Mouse (Mus musculus) R1 (cell line): ENCODE data around the gene Slc25a13.
A peak's percentile ranks its signal among the peaks of the same experiment; 100 is the strongest.

Experiments used
- DNase-seq: peaks from one replicate; pipeline ENCODE4 v3.0.0-alpha.2; 2018; ENCODE audit warnings: low read depth, low spot score

Slc25a13 gene

DNA sequence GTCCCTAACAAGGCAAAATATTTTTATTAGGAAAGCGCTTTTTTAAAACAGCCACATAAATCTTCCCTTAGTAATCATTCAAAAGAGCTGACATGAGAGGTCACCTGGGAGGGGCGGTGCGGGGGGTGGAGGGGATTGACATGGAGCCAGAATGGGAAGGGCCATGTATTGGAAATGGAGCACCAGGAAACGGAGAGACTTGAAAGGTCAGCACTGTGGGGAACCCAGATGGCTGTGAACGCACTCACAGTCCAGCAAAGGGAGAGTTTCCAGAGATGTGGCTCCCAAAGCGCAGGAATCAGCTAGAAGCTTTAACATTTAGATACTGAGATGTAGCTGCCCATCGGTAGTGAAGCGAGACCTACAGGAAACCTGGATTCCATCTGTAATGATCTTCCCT is 101.2 kb downstream of the Slc25a13 start:
- no peak for DNase-seq

DNA sequence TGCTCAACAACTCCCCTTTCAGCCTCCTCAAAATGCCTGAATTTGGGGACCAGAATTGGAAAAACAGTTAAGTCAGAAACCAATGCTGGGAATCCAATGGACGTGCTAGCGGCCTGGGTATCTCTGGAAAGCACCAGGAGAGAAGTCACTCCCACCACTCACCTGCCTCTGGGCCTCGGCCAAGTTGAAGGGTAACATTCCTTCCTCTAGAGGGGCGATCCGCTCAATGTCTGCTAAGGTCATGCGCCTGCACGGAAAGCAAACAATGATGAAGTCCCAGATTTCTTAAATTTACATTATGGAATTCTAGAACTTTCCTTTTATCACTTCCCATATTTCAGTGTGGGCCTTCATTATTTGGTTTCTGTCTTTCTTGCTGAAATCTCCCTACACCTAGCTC is 103.2 kb downstream of the Slc25a13 start:
- DNase-seq = peak; percentile 87

DNA sequence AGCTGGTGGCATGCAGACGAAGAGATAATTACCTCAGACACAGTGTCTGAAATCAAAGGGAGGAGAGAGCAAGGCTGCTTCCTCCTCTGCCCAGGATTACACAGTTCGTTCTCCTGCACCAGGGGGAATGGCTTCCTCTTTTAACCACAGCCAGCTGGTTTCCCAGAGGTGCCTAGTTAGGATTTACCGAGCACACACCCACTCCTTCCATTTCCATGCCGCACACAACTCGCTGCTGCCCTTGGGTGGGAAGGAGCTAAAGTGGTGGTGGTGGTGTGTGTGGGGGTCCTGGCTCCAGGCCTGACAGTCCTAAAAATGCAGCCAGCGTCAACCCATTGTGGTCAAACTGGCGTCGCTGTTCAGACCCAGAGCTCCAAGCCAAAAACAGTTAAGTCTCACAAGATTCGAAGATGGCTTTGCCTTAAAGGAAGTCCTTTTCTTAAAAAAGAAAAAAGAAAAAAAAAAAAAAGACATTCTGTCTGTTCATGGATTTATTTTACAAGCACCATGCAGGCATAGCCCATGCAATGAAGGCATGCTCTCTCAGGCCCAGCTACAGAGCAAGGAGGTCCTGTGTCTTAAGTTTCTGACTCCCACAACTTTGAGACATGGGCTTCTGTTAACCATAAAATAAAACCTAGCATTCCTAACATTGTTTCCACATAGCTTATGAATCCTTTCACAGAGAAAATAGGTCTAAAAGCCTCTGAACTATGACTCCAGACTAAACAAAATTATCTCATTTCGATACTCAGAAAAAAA is 104.0 kb downstream of the Slc25a13 start:
- no peak for DNase-seq

DNA sequence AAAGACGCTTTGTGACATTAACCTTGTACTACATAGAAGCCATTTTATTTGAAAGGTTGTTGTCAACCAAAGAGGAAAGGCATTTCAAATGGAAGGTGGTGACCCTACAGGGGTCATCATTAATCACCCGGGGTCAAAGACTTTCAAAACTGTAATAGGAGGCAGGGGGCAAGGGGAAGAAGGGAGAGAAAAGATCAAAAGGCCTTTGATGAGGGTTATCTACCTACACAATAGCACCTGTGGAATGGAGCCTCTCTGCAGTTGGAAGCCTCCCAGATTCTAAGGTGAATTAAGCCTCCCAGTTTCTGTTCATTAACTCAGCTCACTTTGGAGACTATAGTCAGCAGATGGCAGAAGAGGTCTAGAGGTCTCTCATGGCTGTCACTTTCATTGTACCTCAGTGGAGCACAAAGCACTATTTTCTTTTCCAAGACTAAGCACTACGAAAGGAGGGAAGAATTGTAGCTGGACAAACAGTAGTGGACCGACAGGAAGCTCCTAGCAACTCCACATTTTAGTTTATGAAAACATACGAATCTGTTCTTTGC is 109.5 kb downstream of the Slc25a13 start:
- no peak for DNase-seq

DNA sequence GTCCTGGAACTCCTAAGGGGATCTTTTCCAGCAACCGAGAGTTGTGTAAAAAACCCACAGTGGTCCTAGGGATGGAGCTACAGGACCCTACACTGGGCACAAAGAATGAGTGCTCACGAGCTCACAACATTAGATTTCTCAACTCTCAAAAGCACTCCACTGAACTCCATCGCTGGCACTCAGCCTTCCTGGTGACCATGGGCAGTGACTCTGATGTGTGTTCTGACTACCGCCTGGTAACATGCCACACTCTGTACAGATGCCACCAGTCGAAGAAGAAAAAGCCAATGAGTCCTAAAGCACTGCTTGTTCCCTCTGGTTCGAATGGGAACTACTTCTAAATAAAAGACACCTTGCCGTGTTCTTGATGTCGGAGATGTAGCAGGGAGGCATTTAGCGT is 111.4 kb downstream of the Slc25a13 start:
- no peak for DNase-seq

DNA sequence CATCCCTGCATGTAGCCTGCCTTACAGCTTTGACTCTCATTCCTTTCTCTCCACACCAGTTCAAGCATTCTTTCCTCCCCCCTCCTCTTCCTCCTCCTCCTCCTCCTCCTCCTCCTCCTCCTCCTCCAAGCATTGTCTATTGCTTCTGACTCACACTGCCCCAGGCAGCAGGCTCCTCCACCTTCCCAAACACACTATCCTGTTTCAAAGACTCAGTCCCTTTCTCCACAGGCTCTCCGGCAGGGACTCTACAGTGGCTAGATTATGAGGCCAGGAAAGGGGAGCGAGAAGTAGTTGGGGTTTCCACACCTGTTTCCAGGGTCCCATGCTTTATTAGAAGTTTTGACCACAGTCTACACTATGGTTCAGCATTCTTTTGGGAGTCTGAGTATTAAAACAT is 113.5 kb downstream of the Slc25a13 start:
- DNase-seq = no peak

DNA sequence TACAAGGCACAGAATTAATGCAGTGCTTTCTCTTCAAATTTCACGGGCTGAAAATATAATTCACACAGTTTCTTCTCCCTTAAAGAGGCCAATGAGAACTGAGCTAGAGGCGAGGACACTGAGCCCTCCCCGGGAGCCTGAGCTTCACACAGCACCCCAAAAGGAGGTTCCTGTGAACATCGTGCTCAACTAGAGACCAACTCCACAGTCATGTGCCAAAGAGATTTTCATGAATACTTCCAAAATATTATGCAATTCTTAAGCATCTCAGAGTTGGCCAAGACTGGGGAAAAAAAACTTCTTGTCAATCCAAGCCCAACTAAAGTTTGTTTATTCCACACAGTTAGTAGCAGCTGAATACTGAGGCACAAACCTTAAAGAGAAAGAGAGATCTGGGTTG is 115.4 kb downstream of the Slc25a13 start:
- no peak for DNase-seq

DNA sequence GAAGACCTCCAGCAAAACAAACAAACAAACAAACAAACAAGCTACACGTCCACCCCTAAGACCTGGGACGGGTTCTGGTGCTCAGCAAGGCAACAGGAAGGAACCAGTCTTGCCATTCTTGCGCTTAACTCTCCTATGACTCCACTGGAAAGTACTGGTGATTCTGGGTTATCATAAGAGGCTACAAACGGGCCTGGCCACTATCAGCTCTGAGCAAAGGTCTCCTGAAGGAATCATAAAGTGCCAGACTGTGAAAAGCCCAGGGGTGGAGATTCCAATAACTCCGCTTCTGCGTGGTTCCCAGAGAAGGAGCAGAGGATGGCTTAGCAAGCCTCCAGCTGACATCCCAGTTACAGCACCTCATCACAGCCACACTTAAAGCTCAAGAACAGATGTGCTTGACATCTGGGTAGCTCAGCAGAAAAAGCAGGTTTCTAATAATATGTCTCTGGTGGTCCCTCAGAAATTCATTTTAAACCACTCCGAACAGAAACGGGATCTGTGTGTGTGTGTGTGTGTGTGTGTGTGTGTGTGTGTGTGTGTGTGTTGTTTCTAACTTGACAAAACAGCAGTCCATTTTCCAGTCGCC is 116.0 kb downstream of the Slc25a13 start:
- DNase-seq = no peak

DNA sequence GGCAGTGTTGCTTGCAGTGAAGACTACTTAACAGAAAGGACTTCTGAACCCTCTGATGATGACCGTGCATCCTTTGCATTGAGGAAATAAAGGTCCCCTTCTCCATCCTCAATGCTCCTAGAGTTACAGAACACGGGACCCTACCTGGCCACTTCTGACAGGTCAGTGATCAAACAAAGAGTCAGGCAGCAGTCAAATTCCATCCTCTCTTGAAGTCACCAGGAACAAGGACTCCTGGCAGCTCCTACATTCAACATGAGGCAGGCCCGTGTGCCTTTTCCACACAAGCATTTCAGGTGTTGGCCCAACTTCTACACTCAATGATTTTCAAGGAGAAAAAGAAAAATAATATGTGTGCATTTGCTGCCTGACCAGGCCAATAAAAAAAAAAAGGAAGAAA is 123.0 kb downstream of the Slc25a13 start:
- no peak for DNase-seq

DNA sequence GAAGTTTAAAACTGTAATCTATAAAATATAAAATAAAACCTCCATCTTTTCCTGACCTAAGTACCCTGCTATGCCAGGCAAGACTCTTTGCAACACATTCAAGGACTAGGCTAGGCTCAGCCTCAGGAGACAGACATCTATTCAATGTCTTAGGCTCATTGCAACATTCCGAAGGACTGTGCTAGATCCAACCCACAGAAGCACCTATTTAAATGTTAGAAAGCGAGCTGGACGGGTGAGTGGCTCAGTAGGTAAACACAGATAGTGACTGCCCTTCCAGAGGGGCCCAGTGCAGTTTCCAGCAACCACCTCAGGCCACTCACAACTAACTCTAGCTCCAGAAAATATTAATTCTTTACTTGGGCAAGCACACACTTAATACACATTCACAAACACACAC is 123.5 kb downstream of the Slc25a13 start:
- DNase-seq = no peak

DNA sequence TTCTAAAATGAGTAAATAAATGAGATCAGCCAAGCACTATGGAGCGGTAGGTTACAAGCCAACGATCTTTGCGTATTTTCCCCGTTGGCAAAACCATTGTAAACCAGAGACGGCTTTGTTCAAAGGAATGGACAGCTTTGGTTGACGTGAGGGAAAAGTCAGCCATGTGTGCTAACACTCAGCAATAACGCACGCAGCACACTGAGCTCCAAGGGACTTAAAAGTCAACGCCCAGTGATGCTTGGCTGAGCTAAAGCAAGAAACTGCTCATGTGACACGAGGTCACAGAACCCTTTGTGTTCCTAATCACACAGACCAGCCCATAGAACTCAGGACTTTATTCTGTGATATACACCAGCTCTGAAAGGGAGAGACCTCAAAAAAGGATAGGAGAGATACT is 124.5 kb downstream of the Slc25a13 start:
- DNase-seq = peak; percentile 48

DNA sequence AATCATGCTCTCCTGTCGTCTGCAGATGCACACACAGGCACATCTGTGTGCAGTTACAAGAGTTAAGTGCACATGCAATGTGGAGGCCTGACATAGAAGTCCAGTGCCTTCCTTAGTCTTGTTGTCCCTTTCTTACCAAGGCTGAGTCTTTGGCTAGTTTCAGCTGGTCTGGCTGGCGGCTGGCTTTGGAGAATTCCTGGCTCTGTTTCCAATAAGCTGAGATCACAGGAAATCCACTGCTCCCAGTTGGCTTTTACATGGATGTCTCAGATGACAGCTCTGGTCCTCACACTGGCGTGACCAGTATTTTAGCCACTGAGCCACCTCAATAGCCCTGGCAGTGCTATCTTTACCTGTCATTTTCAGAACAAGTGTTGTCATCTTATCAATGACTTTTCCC is 126.0 kb downstream of the Slc25a13 start:
- DNase-seq = no peak

DNA sequence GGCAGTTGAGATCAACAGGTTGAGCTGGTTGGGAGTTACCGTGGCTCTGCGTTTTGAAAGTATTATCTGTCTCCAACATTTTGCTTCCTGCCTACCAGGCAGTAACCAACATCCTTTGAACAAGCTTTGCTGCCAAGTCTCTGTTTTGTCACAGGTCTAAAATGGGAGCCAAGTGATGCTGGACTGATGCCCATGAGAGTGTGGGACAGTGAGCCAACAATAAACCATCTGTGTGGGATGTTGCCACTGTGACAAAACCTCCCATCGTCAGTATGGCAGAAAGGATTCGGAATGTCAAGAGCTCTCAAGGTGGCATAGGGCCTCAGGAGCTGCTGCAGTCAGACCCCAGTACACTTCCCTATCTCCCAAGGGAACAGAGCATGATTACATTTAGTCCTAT is 128.8 kb downstream of the Slc25a13 start:
- DNase-seq = no peak

DNA sequence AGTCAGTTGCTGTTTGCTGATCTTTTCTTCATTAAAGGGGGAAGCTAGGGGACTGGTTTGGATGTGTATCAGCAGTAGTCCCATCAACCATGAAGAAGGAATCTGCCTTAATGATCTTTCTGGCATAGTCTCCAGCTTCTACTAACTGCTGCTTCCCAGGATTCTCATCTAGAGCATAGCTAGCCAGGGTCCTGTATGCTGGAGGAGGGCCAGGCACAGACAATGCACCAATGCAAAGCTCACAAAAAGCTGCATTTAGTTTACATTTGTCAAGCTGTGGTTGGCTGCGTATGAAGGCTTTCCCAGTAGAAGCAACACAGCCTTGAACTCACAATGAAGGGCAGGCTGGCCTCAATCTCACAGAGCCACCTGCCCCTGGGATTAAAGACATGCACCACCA is 136.5 kb downstream of the Slc25a13 start:
- DNase-seq = no peak

DNA sequence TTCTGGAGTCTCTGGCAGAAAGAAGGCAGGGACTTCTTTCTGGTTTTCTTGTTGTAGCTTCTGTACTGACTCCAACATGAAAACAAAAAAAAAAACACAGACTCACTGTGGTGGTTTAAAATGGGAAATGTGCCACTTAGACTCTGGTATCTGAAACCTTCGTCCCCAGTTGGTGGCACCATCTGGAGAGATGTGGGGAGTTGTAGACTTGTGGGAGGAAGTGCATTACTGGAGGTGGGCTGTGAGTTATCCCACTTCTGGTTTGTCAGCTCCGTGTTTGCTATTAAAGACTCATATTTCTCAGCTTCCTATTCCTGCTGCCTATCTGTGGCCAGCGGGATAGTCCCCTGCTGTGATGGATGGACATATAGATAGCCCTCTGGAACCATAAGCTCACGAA is 139.7 kb downstream of the Slc25a13 start:
- DNase-seq = no peak

DNA sequence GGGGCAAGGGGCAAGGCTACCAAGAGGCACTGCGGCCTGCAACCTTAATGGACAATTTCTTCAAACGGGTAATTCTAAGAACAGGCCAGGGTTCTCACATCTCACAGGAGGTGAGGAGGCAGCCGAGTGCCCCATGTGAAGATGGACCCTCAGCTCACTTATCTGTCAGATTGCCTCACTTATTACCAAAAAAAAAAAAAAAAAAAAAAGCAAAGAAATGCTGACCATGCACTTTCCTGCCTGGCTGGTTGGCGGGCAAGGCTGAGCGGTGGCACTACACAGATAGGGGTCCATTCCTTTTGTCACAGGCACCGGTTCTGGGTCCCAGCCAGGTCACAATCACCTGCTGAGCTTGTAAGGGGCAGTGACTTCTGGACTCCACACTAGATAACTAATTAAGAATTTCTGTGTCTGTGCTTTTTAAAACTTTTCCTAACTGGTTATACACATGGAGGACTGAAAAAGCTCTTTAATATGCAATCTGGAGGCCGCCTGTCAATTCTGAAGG is 141.0 kb downstream of the Slc25a13 start:
- no peak for DNase-seq

DNA sequence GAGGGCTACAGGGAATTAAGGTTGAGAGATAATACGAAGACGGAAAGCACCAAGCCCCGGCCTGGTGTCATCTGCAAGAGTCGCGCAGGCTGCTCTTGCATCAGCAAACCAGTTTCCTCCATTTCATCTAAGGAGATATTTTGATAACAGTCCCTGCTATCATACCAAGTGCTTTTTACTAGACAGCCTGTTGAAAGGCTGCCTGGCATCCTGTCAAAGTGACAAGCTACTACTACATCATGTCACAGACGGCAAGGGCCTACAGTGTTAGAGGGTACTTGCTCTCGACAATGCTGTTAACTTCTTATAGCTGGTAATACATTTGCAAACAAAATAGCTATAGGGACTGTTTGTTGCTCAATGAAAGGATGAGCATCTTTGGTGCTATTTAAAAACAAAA is 145.9 kb downstream of the Slc25a13 start:
- DNase-seq = no peak

DNA sequence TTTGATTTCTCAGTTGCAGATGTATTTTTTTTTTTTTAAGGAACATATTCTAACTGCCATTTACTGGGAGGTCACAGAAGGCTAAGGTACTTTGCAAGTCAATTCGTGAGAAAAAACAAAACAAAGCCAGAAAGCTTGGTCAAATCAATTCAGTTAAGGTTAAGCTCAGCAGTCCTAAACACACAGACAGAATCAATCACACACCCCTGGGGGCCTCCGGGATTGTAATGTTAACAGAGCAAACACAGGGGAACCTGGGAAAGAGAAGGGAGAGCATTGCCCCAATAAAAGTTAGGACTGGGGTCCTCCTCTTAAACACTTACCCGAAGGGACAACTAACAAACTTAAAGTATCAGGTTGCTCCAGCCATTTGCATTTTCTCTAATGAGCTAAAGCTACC is 147.0 kb downstream of the Slc25a13 start:
- DNase-seq = peak; percentile 77

DNA sequence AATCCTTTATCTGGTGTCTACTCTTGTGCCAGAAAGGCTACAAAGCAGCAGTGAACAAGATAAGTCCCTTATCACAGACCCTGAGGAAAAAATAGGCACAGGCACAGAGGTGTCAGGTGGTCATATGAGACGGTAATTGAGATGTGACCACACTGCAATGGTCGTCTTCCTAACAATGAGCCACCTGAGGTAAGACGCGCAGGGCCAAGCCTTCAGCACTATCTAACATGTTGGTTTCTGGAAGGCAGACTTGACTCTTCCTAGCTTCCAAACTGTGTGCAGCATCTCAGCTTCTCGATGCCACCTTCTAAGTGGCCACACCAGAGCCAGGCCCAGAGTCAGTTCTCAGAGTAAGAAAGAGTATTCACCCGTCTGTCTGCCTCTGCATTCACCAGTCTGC is 149.8 kb downstream of the Slc25a13 start:
- DNase-seq = no peak

DNA sequence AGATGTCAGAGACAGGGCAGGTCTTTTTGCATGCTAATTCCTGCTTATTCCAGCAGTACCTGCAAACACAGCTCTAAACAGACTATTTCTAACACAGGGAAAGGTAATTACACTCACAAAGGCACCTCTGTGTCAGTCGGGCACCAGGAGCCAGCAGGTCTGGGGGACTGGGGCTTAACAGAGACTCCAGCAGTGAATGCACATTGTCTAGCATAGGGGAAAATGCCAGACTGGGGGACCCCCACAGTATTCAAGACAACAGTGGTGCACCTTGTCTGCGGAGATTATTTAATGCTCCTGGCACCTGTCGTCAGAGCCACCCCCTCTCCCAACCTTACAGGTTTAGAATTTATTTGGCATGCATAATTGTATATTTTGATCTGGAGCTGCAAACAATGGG is 158.4 kb downstream of the Slc25a13 start:
- peak; percentile 50 for DNase-seq

DNA sequence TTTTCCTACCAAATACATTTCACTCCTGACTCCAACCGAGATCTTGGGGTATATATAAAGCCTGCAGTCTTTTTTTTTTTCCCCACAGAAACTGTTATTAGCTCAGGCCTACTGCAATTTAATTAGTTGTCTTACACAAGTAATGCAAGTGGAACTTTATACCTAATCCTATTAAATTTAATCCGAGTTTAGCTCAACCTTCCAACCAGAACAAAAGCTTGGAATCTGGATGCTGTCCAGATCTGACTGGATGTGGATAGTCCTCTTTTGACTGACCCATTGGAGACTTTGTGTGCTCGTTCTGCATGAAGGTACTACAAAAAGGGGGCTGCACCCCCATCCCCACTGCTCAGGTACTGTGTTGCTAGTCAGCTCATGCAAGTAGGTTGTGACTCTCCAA is 163.0 kb downstream of the Slc25a13 start:
- no peak for DNase-seq

DNA sequence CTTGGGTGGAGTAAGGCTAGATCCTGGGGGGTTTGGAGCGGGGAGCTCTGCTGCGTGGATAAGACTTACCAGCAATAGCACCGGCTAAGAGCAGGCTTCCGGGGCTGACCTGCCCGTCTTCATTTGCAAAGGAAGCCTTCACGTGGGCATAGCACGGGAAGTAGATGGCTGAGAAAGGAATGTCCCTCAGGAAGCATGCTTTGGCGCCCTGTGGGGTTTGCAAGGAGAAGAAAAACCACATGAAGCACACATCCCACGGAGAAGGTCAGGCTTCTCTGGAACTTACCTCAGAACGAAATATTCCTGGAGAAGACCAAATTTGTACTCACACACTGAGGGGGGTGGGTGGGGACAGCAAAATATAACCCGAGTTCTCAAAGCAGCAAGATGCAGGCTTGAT is 164.3 kb downstream of the Slc25a13 start:
- peak; percentile 85 for DNase-seq

DNA sequence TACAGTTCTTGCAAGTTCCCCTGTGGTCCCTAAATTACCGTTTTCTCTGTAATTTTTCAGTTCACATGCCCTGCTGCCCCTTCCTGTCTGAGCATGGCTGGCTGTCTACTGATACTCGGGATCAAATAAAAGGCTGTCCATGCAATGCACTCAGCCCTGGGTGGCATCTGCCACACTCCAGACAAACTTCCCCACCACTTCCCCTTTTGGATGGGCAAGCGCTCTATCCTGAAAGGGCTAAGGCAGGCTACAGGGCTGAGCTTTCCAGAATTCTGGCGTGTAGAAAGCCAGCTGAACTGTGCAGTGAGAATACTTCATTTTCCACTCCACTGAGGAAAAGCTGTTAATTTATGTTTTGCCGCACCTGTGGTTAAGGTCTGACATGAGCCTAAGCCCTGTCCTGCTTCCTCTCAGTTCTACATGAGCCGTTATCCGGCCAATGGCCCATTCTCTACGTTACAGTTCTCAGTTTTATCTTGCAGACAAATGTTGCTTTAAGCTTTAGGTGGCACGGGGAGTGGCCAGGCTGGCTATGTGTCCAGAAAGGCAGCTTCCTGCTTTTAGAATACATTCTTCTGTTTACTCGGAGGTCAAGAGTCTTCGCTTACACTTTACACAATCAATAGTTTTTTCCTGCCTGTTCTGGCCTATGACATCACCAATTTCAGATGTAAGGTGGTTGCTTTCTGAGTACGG is 170.1 kb downstream of the Slc25a13 start:
- no peak for DNase-seq
